Mouse (Mus musculus) skeletal muscle tissue, adult 2 months (tissue): ENCODE results near the gene Zbtb1.
"Not testable (repeated sequence)": the region's sequence is repeated elsewhere in the genome, so short reads cannot be mapped to it uniquely, and the experiment has no call there.

Source experiments
- DNase-seq: peaks from one replicate; pipeline ENCODE4 v3.0.0-alpha.2; 2012; ENCODE audit warnings: low read depth, low spot score

Gene Zbtb1

GRCm38 (mm10) chr12:76404836-76405182 is 34.7 kb downstream of the Zbtb1 start:
- DNase-seq: no peak

- DNase-seq: no peak
Measured at GRCm38 (mm10) chr12:76405183-76405970, 35.3 kb downstream of the Zbtb1 start.

GRCm38 (mm10) chr12:76405971-76406370 is 35.9 kb downstream of the Zbtb1 start:
- no peak for DNase-seq

GRCm38 (mm10) chr12:76407184-76407583 is 37.1 kb downstream of the Zbtb1 start:
- DNase-seq: no peak

GRCm38 (mm10) chr12:76409166-76409565 is 39.1 kb downstream of the Zbtb1 start:
- DNase-seq: no peak

GRCm38 (mm10) chr12:76415383-76416010 is 45.4 kb downstream of the Zbtb1 start:
- no peak for DNase-seq

GRCm38 (mm10) chr12:76417433-76417854 is 47.4 kb downstream of the Zbtb1 start, which contains the start of gene Ppp1r36:
TSS of gene Ppp1r36 (plus strand) at chr12:76417538.
- no peak for DNase-seq

GRCm38 (mm10) chr12:76418346-76418745 is 48.3 kb downstream of the Zbtb1 start:
- DNase-seq: no peak

- no peak for DNase-seq
Measured at GRCm38 (mm10) chr12:76425256-76425655, 55.2 kb downstream of the Zbtb1 start.

GRCm38 (mm10) chr12:76427546-76427945 is 57.5 kb downstream of the Zbtb1 start:
- DNase-seq: no peak

GRCm38 (mm10) chr12:76430879-76431406 is 60.9 kb downstream of the Zbtb1 start:
- DNase-seq: peak; percentile 36

- DNase-seq: peak; percentile 10
Measured at GRCm38 (mm10) chr12:76431431-76431830, 61.4 kb downstream of the Zbtb1 start.

- no peak for DNase-seq
Measured at GRCm38 (mm10) chr12:76434111-76434510, 64.0 kb downstream of the Zbtb1 start.

GRCm38 (mm10) chr12:76435084-76435483 is 65.0 kb downstream of the Zbtb1 start:
- no peak for DNase-seq

- DNase-seq: no peak
Measured at GRCm38 (mm10) chr12:76435549-76435948, 65.5 kb downstream of the Zbtb1 start.

- not testable (repeated sequence) for DNase-seq
Measured at GRCm38 (mm10) chr12:76443488-76443887, 73.4 kb downstream of the Zbtb1 start.

GRCm38 (mm10) chr12:76444359-76444772 is 74.3 kb downstream of the Zbtb1 start:
- no peak for DNase-seq

GRCm38 (mm10) chr12:76444862-76445261 is 74.8 kb downstream of the Zbtb1 start:
- DNase-seq: no peak

- no peak for DNase-seq
Measured at GRCm38 (mm10) chr12:76446201-76446600, 76.1 kb downstream of the Zbtb1 start.
